Mouse (Mus musculus) spleen, adult 18-20 months (tissue): Measurements from ENCODE around the gene Cers3.

Experiments used
- DNase-seq, 2 experiments: peaks; one replicate each; pipeline ENCODE4 v3.0.0; 2022; ENCODE audit warnings: mixed read lengths in 2 of 2

The Cers3 gene

GRCm38 (mm10) chr7:66779944-66780942, 36.9 kb downstream of the Cers3 start:
- DNase-seq: no peak

- no peak for DNase-seq
Observed at GRCm38 (mm10) chr7:66786476-66786875, 43.2 kb downstream of the Cers3 start.

GRCm38 (mm10) chr7:66787816-66788215, 44.5 kb downstream of the Cers3 start:
- DNase-seq: no peak

GRCm38 (mm10) chr7:66789860-66790748, 46.8 kb downstream of the Cers3 start:
- DNase-seq: no peak

- no peak for DNase-seq
Observed at GRCm38 (mm10) chr7:66791022-66791421, 47.7 kb downstream of the Cers3 start.

- DNase-seq: no peak
Observed at GRCm38 (mm10) chr7:66796909-66797308, 53.6 kb downstream of the Cers3 start.

GRCm38 (mm10) chr7:66797345-66797744, 54.0 kb downstream of the Cers3 start:
- DNase-seq: no peak

- DNase-seq: no peak
Observed at GRCm38 (mm10) chr7:66798826-66799225, 55.5 kb downstream of the Cers3 start.

- no peak for DNase-seq
Observed at GRCm38 (mm10) chr7:66800784-66801183, 57.5 kb downstream of the Cers3 start.

GRCm38 (mm10) chr7:66801785-66802184, 58.5 kb downstream of the Cers3 start:
- no peak for DNase-seq

GRCm38 (mm10) chr7:66803798-66804197, 60.5 kb downstream of the Cers3 start:
- no peak for DNase-seq

GRCm38 (mm10) chr7:66806801-66807200, 63.5 kb downstream of the Cers3 start:
- DNase-seq: no peak

- no peak for DNase-seq
Observed at GRCm38 (mm10) chr7:66810436-66810835, 67.1 kb downstream of the Cers3 start.

- DNase-seq: no peak
Observed at GRCm38 (mm10) chr7:66811294-66811693, 68.0 kb downstream of the Cers3 start.

GRCm38 (mm10) chr7:66812289-66812688, 69.0 kb downstream of the Cers3 start:
- no peak for DNase-seq

- no peak for DNase-seq
Observed at GRCm38 (mm10) chr7:66812737-66813136, 69.4 kb downstream of the Cers3 start.

GRCm38 (mm10) chr7:66813172-66813571, 69.9 kb downstream of the Cers3 start:
- no peak for DNase-seq

- DNase-seq: no peak
Observed at GRCm38 (mm10) chr7:66815526-66815925, 72.2 kb downstream of the Cers3 start.

GRCm38 (mm10) chr7:66820034-66820433, 76.7 kb downstream of the Cers3 start:
- peak in 1 of 2 experiments; percentile 30 for DNase-seq

GRCm38 (mm10) chr7:66830803-66831202, 87.5 kb downstream of the Cers3 start:
- DNase-seq: no peak

- DNase-seq: no peak
Observed at GRCm38 (mm10) chr7:66831295-66831694, 88.0 kb downstream of the Cers3 start.

- DNase-seq: peak; percentile 70 to 78
Observed at GRCm38 (mm10) chr7:66839463-66840007, 96.2 kb downstream of the Cers3 start, which contains the start of gene Adamts17. Gene Adamts17 (plus strand): TSS chr7:66839735.
